In genomic region chr12:29868295-29868694, GRCm38 (mm10) we compare ENCODE assay signal across 13 mouse cellular contexts.
DNase-seq lines count a peak whose midpoint lies in the region; ATAC-seq and TF ChIP-seq lines count a peak whose summit lies in the region.
"Had no signal": no experiment of that assay in that cellular context is flagged by ENCODE, and none has a peak within 500 bp of the region (broad histone marks: within the 10 kb centered on the region; RNA-seq: fewer than 3 reads in every experiment).

No protein-coding gene starts in this region.

- no peak for ATAC-seq in forebrain, embryonic 15.5 days (replicated peaks)
- no peak for ATAC-seq in forebrain, embryonic 11.5 days (replicated peaks; ENCODE audit: low FRiP score)
- ATAC-seq in inflammation-experienced regulatory T-cells, adult 6 months: no peak
- no peak for ATAC-seq in liver, embryonic 12.5 days
- ATAC-seq: intestine, postnatal 0 days had no signal

- H3K9me3 ChIP-seq in forebrain, embryonic 15.5 days: no peaks in the 10 kb centered on the region
- H3K9me3 ChIP-seq in forebrain, embryonic 11.5 days (ENCODE audit: control insufficient read depth, low read length): no peaks in the 10 kb centered on the region
- H3K9me3 ChIP-seq in liver, embryonic 12.5 days (replicated peaks): no peaks in the 10 kb centered on the region
- H3K9me3 ChIP-seq: heart, embryonic 10.5 days had no signal

- 60% methylated on average over 4 of the region's 4 CpGs for WGBS in forebrain, embryonic 15.5 days
- 77% methylated on average over 4 of the region's 4 CpGs for WGBS in forebrain, embryonic 11.5 days
- 72% methylated on average over 4 of the region's 4 CpGs for WGBS in liver, embryonic 12.5 days (ENCODE audit: insufficient replicate concordance)

- no peak overlapping the region for H3K9ac ChIP-seq in forebrain, embryonic 15.5 days (replicated peaks)
- no peak overlapping the region for H3K9ac ChIP-seq in forebrain, embryonic 11.5 days (ENCODE audit: low read length)
- no peak overlapping the region for H3K9ac ChIP-seq in liver, embryonic 12.5 days
- H3K9ac ChIP-seq: lung, embryonic 14.5 days had no signal

- no peak overlapping the region for H3K4me2 ChIP-seq in forebrain, embryonic 15.5 days (replicated peaks)
- H3K4me2 ChIP-seq in forebrain, embryonic 11.5 days (ENCODE audit: low read depth, low read length, severe bottlenecking): no peak overlapping the region
- H3K4me2 ChIP-seq in liver, embryonic 12.5 days: no peak overlapping the region
- H3K4me2 ChIP-seq: lung, embryonic 14.5 days had no signal

- H3K27me3 ChIP-seq in forebrain, embryonic 15.5 days: no peaks in the 10 kb centered on the region
- no peaks in the 10 kb centered on the region for H3K27me3 ChIP-seq in forebrain, embryonic 11.5 days (ENCODE audit: control insufficient read depth, insufficient read depth, low read length)
- H3K27me3 ChIP-seq in liver, embryonic 12.5 days (replicated peaks): no peaks in the 10 kb centered on the region

- DNase-seq in forebrain, embryonic 11.5 days (ENCODE audit: low spot score): no peak
- DNase-seq in layer of hippocampus, postnatal 14 days (ENCODE audit: low spot score in 2 of 2): peak; percentile 46
- DNase-seq in layer of hippocampus, adult 8-10 months (ENCODE audit: low spot score in 2 of 2): no peak
- peak; percentile 23 for DNase-seq in adrenal gland, postnatal 10 days
- DNase-seq: gastrocnemius, postnatal 36 days; kidney, postnatal 25 days; lung, embryonic 14.5 days had no signal

- H3K36me3 ChIP-seq in forebrain, embryonic 15.5 days: peaks cover 20% of the 10 kb centered on the region
- H3K36me3 ChIP-seq in forebrain, embryonic 11.5 days (ENCODE audit: control insufficient read depth, insufficient read depth, low read length): no peaks in the 10 kb centered on the region
- no peaks in the 10 kb centered on the region for H3K36me3 ChIP-seq in liver, embryonic 12.5 days
- H3K36me3 ChIP-seq: heart, embryonic 10.5 days had no signal

- peak overlapping the region; percentile 28; the same call in 1 of the 2 replicates for H3K27ac ChIP-seq in forebrain, embryonic 15.5 days (replicated peaks)
- H3K27ac ChIP-seq in forebrain, embryonic 11.5 days (ENCODE audit: low read depth, low read length): no peak overlapping the region
- 0 out of 2 replicates have a peak overlapping the region, but pooled peaks have one; percentile 38 for H3K27ac ChIP-seq in cortical plate, adult 2 months (ENCODE audit: insufficient read depth, low read length)
- H3K27ac ChIP-seq in liver, embryonic 12.5 days: no peak overlapping the region
- H3K27ac ChIP-seq: heart, embryonic 10.5 days had no signal

- H3K4me3 ChIP-seq in forebrain, embryonic 15.5 days: no peak overlapping the region
- no peak overlapping the region for H3K4me3 ChIP-seq in forebrain, embryonic 11.5 days (ENCODE audit: low read depth, low read length)
- H3K4me3 ChIP-seq in cortical plate, adult 2 months (ENCODE audit: insufficient read depth, low read length): no peak overlapping the region
- H3K4me3 ChIP-seq in liver, embryonic 12.5 days: no peak overlapping the region
- H3K4me3 ChIP-seq: heart, embryonic 10.5 days had no signal

- TF ChIP-seq CTCF in cortical plate, adult 2 months (IDR thresholded peaks at IDR 0.05; ENCODE audit: extremely low read depth, insufficient read depth, low read length): no peak

- H3K4me1 ChIP-seq in forebrain, embryonic 15.5 days: peaks cover 37% of the 10 kb centered on the region
- peaks cover 8% of the 10 kb centered on the region for H3K4me1 ChIP-seq in forebrain, embryonic 11.5 days (replicated peaks; ENCODE audit: control insufficient read depth, insufficient read depth, low read length)
- peaks cover 11% of the 10 kb centered on the region for H3K4me1 ChIP-seq in cortical plate, adult 2 months (ENCODE audit: control insufficient read depth, insufficient read depth, low read length)
- no peaks in the 10 kb centered on the region for H3K4me1 ChIP-seq in liver, embryonic 12.5 days

- TF ChIP-seq POLR2A in cortical plate, adult 2 months (IDR thresholded peaks at IDR 0.05; ENCODE audit: extremely low read depth, insufficient read depth, low read length): no peak

Comparison
In these comparisons a context has a peak if more than half of its experiments do, and no peak if none do; other contexts are left out.
1. H3K27ac ChIP-seq: peak in forebrain, embryonic 15.5 days (single experiment) and cortical plate, adult 2 months (single experiment); none in forebrain, embryonic 11.5 days (single experiment) and liver, embryonic 12.5 days (single experiment).
2. DNase-seq: peak in layer of hippocampus, postnatal 14 days (2 of 2) and adrenal gland, postnatal 10 days (single experiment); none in forebrain, embryonic 11.5 days (single experiment) and layer of hippocampus, adult 8-10 months (0 of 2).